Mouse (Mus musculus): ENCODE results near the gene Ap2a2. TPM values are rescaled to one million over a fixed set of nuclear protein-coding genes. Genes with fewer than 3 reads are reported as not detected.
A peak's percentile ranks its signal among the peaks of the same experiment; 100 is the strongest.

The Ap2a2 gene
- polyA plus RNA-seq, 1 experiment from 2014 or later: 100 TPM

DNA sequence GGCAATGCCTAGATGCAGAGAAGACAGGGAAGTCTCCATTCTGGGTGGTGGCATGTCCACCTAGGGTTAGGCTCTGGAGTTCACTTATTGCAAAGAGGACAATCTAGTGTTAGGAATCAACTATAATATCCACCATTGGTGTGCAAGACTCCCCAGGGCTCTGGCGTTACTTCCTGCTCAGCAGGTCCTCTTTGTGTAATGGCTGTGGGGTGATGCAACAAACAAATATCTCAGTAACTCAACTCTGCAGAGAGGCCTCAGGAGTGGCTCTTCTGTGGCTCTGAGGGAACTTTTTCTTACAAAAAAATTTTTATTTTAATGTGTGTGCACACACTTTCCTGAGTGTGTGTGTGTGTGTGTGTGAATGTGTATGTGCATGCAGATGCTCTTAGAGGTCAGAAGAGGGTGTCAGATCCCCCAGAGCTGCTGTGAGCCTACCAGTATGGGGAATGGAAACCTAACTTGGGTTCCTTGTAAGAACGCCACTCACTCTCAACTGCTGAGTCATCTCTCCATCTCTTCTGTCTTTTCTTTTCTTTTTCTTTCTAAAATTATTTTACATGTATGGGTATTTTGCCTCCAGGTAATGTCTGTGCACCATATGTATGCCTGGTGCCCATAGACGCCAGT, 12.4 kb upstream of the Ap2a2 start:
- 87% methylated on average over 3 of the region's 3 CpGs for WGBS
- ATAC-seq (ENCODE audit: insufficient read depth, low FRiP score, low TSS enrichment) (no peak), DNase-seq (ENCODE audit: low spot score) (no peak)
- Histone ChIP-seq H3K4me3 (ENCODE audit: low read depth, low read length) (no peak overlapping the region), H3K9me3 (ENCODE audit: control insufficient read depth, low read length) (no peaks in the 10 kb centered on the region), H3K27me3 (ENCODE audit: control insufficient read depth, insufficient read depth, low read length) (no peaks in the 10 kb centered on the region), H3K4me2 (ENCODE audit: low read depth) (no peak overlapping the region), H3K9ac (ENCODE audit: low read length) (no peak overlapping the region), H3K36me3 (ENCODE audit: control insufficient read depth, insufficient read depth, low read length) (no peaks in the 10 kb centered on the region), H3K27ac (ENCODE audit: low read depth, low read length) (no peak overlapping the region), H3K4me1 (ENCODE audit: control insufficient read depth, insufficient read depth, low read length) (no peaks in the 10 kb centered on the region)

DNA sequence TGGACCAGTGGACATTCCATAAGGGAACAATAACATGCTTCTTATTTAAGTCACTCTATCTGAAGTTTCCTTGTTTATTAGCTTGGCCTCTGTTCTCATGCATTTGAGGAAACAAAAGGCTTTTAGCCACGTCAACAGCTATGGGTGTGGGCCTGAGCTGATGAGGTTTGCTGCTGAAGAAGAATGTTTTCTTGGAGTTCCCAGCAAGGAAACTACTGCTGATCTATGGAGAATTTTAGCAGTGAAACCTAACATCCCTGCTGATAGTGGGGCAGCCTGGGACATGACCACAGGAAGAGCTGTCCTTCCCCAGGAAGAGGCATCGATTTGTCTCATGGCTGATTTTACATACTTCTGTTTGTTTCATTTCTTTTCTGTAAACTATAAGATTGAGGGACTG, 11.5 kb upstream of the Ap2a2 start:
- DNase-seq (ENCODE audit: low spot score) (no peak), ATAC-seq (ENCODE audit: insufficient read depth, low FRiP score, low TSS enrichment) (no peak)
- Histone ChIP-seq H3K27ac (ENCODE audit: low read depth, low read length) (no peak overlapping the region), H3K4me1 (ENCODE audit: control insufficient read depth, insufficient read depth, low read length) (no peaks in the 10 kb centered on the region), H3K36me3 (ENCODE audit: control insufficient read depth, insufficient read depth, low read length) (no peaks in the 10 kb centered on the region), H3K4me3 (ENCODE audit: low read depth, low read length) (no peak overlapping the region), H3K27me3 (ENCODE audit: control insufficient read depth, insufficient read depth, low read length) (no peaks in the 10 kb centered on the region), H3K4me2 (ENCODE audit: low read depth) (no peak overlapping the region), H3K9me3 (ENCODE audit: control insufficient read depth, low read length) (no peaks in the 10 kb centered on the region), H3K9ac (ENCODE audit: low read length) (no peak overlapping the region)
- WGBS: 82% methylated on average over 2 of the region's 2 CpGs

DNA sequence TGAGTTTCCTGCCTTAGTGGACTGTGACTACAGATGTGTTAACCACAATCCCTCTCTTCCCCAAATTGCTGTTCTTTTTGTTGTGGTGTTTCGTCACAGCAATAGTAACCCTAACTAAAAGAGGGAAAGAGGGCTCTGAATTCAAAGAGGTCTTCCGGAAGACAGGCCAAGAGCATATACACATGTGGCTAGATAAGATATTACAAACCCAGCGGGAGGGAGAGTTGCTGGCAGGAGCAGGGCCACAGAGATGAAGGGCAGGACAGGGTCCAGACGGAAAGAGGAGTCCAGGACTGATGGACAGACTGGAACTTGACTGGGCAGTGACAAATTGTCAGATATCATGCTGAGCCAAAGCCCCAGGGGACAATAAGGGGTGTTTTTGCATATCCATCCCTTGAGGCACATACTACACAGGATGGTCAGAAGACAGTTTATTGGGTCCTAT, 3.6 kb upstream of the Ap2a2 start:
- Histone ChIP-seq H3K4me1 (ENCODE audit: control insufficient read depth, insufficient read depth, low read length) (peaks cover 5% of the 10 kb centered on the region; the same call in 1 of the 2 replicates), H3K36me3 (ENCODE audit: control insufficient read depth, insufficient read depth, low read length) (no peaks in the 10 kb centered on the region), H3K27me3 (ENCODE audit: control insufficient read depth, insufficient read depth, low read length) (no peaks in the 10 kb centered on the region), H3K4me2 (ENCODE audit: low read depth) (no peak overlapping the region), H3K9ac (ENCODE audit: low read length) (no peak overlapping the region), H3K4me3 (ENCODE audit: low read depth, low read length) (no peak overlapping the region), H3K27ac (ENCODE audit: low read depth, low read length) (no peak overlapping the region), H3K9me3 (ENCODE audit: control insufficient read depth, low read length) (no peaks in the 10 kb centered on the region)
- DNase-seq (ENCODE audit: low spot score) (no peak), ATAC-seq (ENCODE audit: insufficient read depth, low FRiP score, low TSS enrichment) (no peak)
- 69% methylated on average over 4 of the region's 4 CpGs for WGBS

DNA sequence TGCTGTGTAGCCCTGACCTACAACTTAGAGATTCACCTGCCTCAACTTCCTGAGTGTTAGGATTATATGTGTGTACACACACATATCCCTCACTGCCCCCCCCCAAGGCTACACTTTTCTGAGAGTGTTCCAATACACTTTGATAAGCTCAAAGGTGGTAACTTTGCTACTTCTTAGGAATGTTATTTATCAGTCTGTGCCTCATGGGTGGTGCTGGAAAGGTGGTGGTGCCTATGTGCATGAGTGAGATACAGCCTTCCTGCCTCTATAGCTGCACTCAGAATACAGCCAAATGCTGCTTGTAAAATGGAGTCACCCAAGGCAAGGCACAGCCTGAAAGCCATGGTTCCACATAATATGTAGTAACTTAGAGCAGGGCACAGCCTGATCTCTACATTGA, 3.0 kb upstream of the Ap2a2 start:
- no peaks in the 10 kb centered on the region for H3K27me3 ChIP-seq (ENCODE audit: control insufficient read depth, insufficient read depth, low read length)
- peaks cover 6% of the 10 kb centered on the region; the same call in 1 of the 2 replicates for H3K4me1 ChIP-seq (ENCODE audit: control insufficient read depth, insufficient read depth, low read length)
- ATAC-seq (ENCODE audit: insufficient read depth, low FRiP score, low TSS enrichment) (no peak), DNase-seq (ENCODE audit: low spot score) (no peak)
- H3K4me3 ChIP-seq (ENCODE audit: low read depth, low read length): no peak overlapping the region
- no peak overlapping the region for H3K9ac ChIP-seq (ENCODE audit: low read length)
- H3K36me3 ChIP-seq (ENCODE audit: control insufficient read depth, insufficient read depth, low read length): no peaks in the 10 kb centered on the region
- H3K9me3 ChIP-seq (ENCODE audit: control insufficient read depth, low read length): no peaks in the 10 kb centered on the region
- no peak overlapping the region for H3K4me2 ChIP-seq (ENCODE audit: low read depth)
- no peak overlapping the region for H3K27ac ChIP-seq (ENCODE audit: low read depth, low read length)

DNA sequence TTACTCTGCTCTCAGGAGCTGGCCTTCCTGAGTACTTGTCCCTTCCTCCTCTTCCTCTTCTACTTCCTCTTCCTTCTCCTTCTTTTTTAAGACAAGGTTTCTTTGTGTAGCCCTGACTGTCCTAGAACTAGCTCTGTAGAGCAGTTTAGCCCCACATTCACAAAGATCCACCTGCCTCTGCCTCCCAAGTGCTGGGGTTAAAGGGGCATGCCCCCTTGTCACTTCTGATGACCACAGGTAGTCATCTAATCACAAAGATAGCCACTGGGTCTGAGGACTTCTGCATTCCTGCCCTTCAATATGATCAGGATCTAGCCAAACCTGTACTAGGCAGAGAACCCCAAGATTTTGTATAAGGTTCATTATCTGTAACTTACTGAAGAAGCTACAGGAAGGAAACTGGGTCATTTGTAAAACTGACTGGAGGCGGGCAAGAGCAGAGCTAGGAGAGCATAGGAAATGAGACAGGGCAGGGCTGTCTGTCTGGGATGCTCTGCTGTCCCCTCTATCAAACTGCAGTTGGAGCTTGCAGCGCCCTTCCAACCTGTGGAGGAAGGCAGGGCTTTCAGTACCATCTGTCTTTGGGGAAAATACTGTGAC, 2.1 kb upstream of the Ap2a2 start:
- H3K4me3 ChIP-seq (ENCODE audit: low read depth, low read length): no peak overlapping the region
- ATAC-seq (ENCODE audit: insufficient read depth, low FRiP score, low TSS enrichment): no peak
- H3K27ac ChIP-seq (ENCODE audit: low read depth, low read length): no peak overlapping the region
- no peaks in the 10 kb centered on the region for H3K36me3 ChIP-seq (ENCODE audit: control insufficient read depth, insufficient read depth, low read length)
- WGBS: 82% methylated on average over 2 of the region's 2 CpGs
- no peak for DNase-seq (ENCODE audit: low spot score)
- H3K27me3 ChIP-seq (ENCODE audit: control insufficient read depth, insufficient read depth, low read length): no peaks in the 10 kb centered on the region
- peaks cover 6% of the 10 kb centered on the region; the same call in 1 of the 2 replicates for H3K4me1 ChIP-seq (ENCODE audit: control insufficient read depth, insufficient read depth, low read length)
- H3K4me2 ChIP-seq (ENCODE audit: low read depth): no peak overlapping the region
- no peaks in the 10 kb centered on the region for H3K9me3 ChIP-seq (ENCODE audit: control insufficient read depth, low read length)
- no peak overlapping the region for H3K9ac ChIP-seq (ENCODE audit: low read length)

DNA sequence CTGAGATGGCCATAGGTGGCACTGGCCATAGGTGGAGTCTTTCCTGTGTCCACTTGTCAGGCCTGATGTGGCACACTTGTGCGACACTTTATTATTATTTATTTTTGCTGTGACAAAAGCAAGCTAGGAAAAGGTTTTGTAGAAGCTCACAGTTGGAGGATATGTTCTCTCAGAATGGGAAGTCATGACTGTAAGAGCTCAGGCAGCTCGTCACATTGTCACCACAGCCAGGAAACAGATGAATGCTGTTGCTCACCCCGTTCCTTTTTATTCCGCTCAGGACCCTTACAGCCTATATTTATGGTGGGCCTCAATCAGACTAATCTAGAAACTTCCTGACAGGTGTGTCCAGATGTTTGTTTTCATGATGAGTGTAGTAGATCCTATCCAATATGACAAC, 1.5 kb upstream of the Ap2a2 start:
- 90% methylated on average over 4 of the region's 4 CpGs for WGBS
- ATAC-seq (ENCODE audit: insufficient read depth, low FRiP score, low TSS enrichment) (no peak), DNase-seq (ENCODE audit: low spot score) (no peak)
- Histone ChIP-seq H3K27ac (ENCODE audit: low read depth, low read length) (no peak overlapping the region), H3K4me3 (ENCODE audit: low read depth, low read length) (no peak overlapping the region), H3K36me3 (ENCODE audit: control insufficient read depth, insufficient read depth, low read length) (no peaks in the 10 kb centered on the region; the same call in 1 of the 2 replicates), H3K9me3 (ENCODE audit: control insufficient read depth, low read length) (no peaks in the 10 kb centered on the region), H3K27me3 (ENCODE audit: control insufficient read depth, insufficient read depth, low read length) (no peaks in the 10 kb centered on the region), H3K4me2 (ENCODE audit: low read depth) (no peak overlapping the region), H3K9ac (ENCODE audit: low read length) (no peak overlapping the region), H3K4me1 (ENCODE audit: control insufficient read depth, insufficient read depth, low read length) (peaks cover 6% of the 10 kb centered on the region; the same call in 1 of the 2 replicates)

DNA sequence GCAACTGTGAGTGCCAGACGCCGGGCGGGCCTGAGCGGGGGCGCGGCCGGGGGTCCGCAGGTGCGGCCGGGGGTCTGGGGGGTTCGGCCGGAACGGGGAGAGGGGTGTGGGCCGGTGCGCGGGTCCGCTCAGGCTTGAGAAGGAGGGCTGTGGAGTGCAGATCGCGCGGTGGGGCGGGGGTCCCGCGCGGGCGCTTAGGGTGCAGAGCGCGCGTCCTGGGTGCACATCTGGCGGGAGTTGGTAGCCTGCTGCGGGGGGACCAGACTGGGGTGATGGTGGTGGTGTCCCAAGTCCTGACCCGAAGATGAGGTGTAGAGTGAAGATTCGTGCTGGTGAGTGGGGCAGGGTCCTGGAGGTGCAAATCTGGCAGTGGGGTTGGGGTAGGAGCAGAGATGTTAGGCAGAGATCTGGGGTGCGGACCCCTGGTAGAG, 463 bp downstream of the Ap2a2 start:
- Histone ChIP-seq H3K36me3 (ENCODE audit: control insufficient read depth, insufficient read depth, low read length) (no peaks in the 10 kb centered on the region; the same call in 1 of the 2 replicates), H3K9me3 (ENCODE audit: control insufficient read depth, low read length) (no peaks in the 10 kb centered on the region), H3K4me1 (ENCODE audit: control insufficient read depth, insufficient read depth, low read length) (peaks cover 6% of the 10 kb centered on the region; the same call in 1 of the 2 replicates), H3K4me2 (ENCODE audit: low read depth) (peak overlapping the region; percentile 87), H3K4me3 (ENCODE audit: low read depth, low read length) (peak overlapping the region; percentile 99), H3K27ac (ENCODE audit: low read depth, low read length) (peak overlapping the region; percentile 85), H3K9ac (ENCODE audit: low read length) (peak overlapping the region; percentile 91), H3K27me3 (ENCODE audit: control insufficient read depth, insufficient read depth, low read length) (no peaks in the 10 kb centered on the region)
- WGBS: 0% methylated on average over 33 of the region's 33 CpGs
- DNase-seq (ENCODE audit: low spot score) (no peak), ATAC-seq (ENCODE audit: insufficient read depth, low FRiP score, low TSS enrichment) (peak; percentile 56)

DNA sequence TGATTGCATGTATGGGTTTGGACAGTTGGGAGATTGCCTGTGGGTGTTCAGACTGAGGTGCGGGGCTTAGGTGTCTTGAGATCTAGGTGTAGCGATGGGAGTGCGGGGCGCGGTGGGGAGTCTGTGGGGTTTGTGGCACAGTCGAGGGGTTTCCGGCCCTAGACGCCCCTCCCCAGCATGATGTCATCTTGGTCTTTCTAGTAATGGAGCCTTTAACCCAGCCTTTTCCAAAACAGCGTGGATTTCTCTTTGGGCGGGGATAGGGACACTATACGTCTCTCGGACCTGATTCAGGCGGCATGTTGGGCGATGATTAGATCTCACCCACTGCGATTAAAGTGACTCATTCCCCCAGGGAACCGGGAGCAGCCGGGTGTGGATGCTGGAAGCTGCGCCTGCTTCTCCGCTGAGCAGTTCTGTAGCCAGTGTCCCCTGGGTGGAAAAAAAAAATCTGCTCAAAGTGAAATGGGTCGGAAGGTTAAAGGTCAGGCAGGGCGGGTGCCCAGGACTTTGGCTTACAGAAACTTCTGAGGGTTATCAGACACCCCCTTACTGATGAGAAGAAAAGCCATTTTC, 967 bp downstream of the Ap2a2 start:
- no peak overlapping the region for H3K27ac ChIP-seq (ENCODE audit: low read depth, low read length)
- H3K4me3 ChIP-seq (ENCODE audit: low read depth, low read length): peak overlapping the region; percentile 99
- no peak; the same call in 1 of the 2 replicates for ATAC-seq (ENCODE audit: insufficient read depth, low FRiP score, low TSS enrichment)
- H3K4me2 ChIP-seq (ENCODE audit: low read depth): peak overlapping the region; percentile 87
- 2% methylated on average over 21 of the region's 21 CpGs for WGBS
- peak overlapping the region; percentile 91 for H3K9ac ChIP-seq (ENCODE audit: low read length)
- H3K36me3 ChIP-seq (ENCODE audit: control insufficient read depth, insufficient read depth, low read length): no peaks in the 10 kb centered on the region; the same call in 1 of the 2 replicates
- H3K27me3 ChIP-seq (ENCODE audit: control insufficient read depth, insufficient read depth, low read length): no peaks in the 10 kb centered on the region
- peak; percentile 55 for DNase-seq (ENCODE audit: low spot score)
- no peaks in the 10 kb centered on the region for H3K9me3 ChIP-seq (ENCODE audit: control insufficient read depth, low read length)
- H3K4me1 ChIP-seq (ENCODE audit: control insufficient read depth, insufficient read depth, low read length): peaks cover 6% of the 10 kb centered on the region; the same call in 1 of the 2 replicates
